Mouse (Mus musculus): Measurements from ENCODE around the gene Brat1.

DNA sequence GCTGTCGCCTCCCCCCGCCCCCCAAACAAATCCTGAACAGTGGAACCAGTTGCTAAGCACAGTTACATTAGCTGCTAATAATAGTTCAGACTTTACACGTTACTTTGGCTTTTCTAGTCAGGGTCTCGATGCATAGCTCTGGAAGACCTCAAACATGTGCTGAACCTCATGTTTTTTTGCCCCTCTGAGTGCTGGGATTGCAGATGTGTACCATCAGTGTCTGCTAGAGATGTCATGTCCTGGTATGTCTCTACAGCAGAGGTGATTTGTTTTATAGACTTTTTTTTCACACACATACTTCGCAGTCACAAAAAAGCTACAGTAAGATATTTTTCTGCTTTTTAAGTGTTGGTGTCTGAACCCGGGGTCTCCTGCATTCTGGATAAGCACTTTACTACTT lies 32.7 kb upstream of the Brat1 start:
- TF ChIP-seq EP300 (IDR thresholded peaks at IDR 0.05; ENCODE audit: low read depth) (no peak), CTCF (IDR thresholded peaks at IDR 0.05; ENCODE audit: low read depth) (no peak)
